Mouse (Mus musculus) adrenal gland, postnatal 4 days (tissue): Measurements from ENCODE around the gene Dcn. TPM values are rescaled to one million over a fixed set of nuclear protein-coding genes. Genes with fewer than 3 reads are reported as not detected.

Experiments used
- DNase-seq, 2 experiments: peaks; one replicate each; pipeline ENCODE4 v3.0.0; 2021 to 2022; ENCODE audit warnings: low spot score in 2 of 2, mixed read lengths in 2 of 2
- total RNA-seq, 2 experiments: library from RNA; stranded (reverse); gene quantifications; 2 replicates each; pipeline ENCODE4 v1.2.3; 2021

The Dcn gene
- total RNA-seq, 2 experiments from 2014 or later = 254 to 314 TPM

- no peak for DNase-seq
These were observed 58.8 kb downstream of the Dcn start for GRCm38 (mm10) chr10:97538202-97538601.

- DNase-seq = no peak
These were observed 68.3 kb downstream of the Dcn start for GRCm38 (mm10) chr10:97547740-97548139.

- DNase-seq = no peak
These were observed 85.8 kb downstream of the Dcn start, which contains the start of gene Lum for GRCm38 (mm10) chr10:97564957-97565856. Gene Lum, plus strand, starts transcription at chr10:97565128.

GRCm38 (mm10) chr10:97567489-97568135, 88.2 kb downstream of the Dcn start:
- DNase-seq = no peak

Other genes with a start within 250 kb of the Dcn start
- gene Lum, start 85.5 kb downstream of the Dcn start, total RNA-seq = 10 to 100 TPM; 49.9 to 55.2 TPM
- gene Kera, start 127.3 kb downstream of the Dcn start, total RNA-seq = 1 to 10 TPM in 1 of 2 experiments, under 1 TPM in 1; 0.78 to 4.7 TPM
- under 1 TPM; 0.56 to 0.95 TPM for gene Epyc, start 164.5 kb downstream of the Dcn start, total RNA-seq
- gene Ccer1, start 213.4 kb downstream of the Dcn start, total RNA-seq = not detected
- gene C030005K15Rik, start 247.1 kb downstream of the Dcn start, total RNA-seq = not detected